Mouse (Mus musculus): ENCODE results near the gene Hic1. TPM values are rescaled to one million over a fixed set of nuclear protein-coding genes. Genes with fewer than 3 reads are reported as not detected.

The Hic1 gene
- total RNA-seq, 1 experiment from 2014 or later = 17.0 TPM

Small RNA genes lying within 50 kb of the gene (microRNA-seq; reads per million reads assigned to microRNA genes)
- 614 to 824 reads per million in 2 experiments for gene Mir132
- gene Mir212 = 35.0 to 38.4 reads per million in 2 experiments

Other genes with a start within 250 kb of the Hic1 start
- 21.9 and 23.1 TPM in 2 replicates for gene Smg6, start 243.7 kb downstream of the Hic1 start, total RNA-seq (2021)
- 50.6 and 51.5 TPM in 2 replicates for gene Srr, start 243.6 kb downstream of the Hic1 start, total RNA-seq (2021)
- gene Ovca2, start 9.3 kb upstream of the Hic1 start, total RNA-seq (2021) = 14.5 and 15.8 TPM in 2 replicates
- gene Dph1, start 21.7 kb upstream of the Hic1 start, total RNA-seq (2021) = 22.3 and 28.5 TPM in 2 replicates
- gene Rtn4rl1, start 24.3 kb upstream of the Hic1 start, total RNA-seq (2021) = 29.5 and 32.6 TPM in 2 replicates
- gene Rpa1, start 178.8 kb upstream of the Hic1 start, total RNA-seq (2021) = 58.2 and 59.3 TPM in 2 replicates
- 8.3 and 10.3 TPM in 2 replicates for gene Smyd4, start 178.9 kb upstream of the Hic1 start, total RNA-seq (2021)

Data from adrenal gland, postnatal 14 days (tissue).